Mouse (Mus musculus): Measurements from ENCODE around the gene Wdr38.

Gene Wdr38

DNA sequence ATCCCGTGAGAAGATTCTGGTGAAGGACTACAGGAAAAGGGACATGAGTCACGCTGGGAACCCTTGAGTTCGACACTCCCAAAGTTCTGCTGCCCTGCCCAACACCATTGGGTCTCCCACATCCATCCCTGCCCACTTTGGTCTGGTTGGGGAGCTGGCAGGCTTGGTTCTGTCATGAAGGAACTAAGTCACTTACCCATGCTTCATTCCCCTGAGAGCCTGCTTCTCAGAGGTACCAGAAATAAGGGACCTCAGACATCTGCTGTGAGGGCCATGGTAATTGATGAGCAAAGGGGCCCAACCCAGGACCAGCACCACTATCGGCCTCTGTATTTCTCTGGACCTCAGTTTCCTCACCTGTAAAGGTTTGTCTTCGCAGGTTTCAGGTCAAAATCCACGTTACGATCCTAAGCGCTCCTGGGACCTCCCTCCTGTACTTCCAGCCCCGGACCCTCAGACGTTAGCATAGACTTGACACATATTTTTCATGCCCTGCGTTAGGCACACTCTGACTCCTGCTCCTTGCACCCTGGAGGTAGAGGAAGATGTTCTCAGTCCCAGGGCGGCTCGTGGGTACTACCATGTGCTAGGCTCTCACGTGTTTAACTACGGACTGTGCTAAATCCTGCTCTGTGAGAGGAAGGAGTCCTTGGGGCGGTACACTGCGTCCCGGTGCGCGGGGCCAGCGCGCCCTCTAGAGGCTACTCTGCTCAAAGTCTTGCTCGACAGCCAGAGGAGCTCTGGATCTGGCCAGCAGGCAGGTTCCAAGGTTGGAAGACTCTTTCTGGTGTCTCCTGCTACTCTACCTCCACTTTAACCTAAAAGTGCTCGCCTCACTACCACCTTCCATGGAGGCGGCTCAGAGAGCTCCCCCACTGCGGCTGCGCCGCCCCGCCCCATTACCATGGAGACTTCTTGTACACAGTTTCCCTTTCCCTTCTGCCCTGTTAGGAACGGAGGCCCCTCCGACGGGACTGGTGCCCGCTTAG, at the start of gene Wdr38:
Gene Wdr38 (plus strand): TSS at position 91 of the 989 bp plus-strand sequence.
- DNase-seq (ENCODE audit: low spot score in 2 of 2) = peak; percentile 80 to 88

DNA sequence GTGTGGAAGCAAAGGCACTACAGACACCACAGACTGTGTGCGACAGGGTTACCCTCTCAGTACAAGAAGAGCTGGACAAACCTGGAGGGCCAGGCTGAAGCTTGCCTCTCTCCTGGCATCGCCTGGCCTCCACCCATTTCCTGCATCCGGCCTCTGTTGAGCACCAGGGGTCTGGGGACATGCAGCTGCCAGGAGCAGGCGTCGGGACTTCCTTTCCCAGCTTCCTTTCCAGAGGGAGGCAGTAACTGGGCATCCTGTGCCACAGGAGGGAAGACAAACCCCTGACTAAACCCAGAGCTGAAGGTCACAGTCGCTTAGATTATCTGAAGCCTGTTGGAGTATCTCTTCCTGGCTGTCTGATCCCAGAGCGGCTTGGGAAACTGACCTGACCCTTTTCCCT, 49.7 kb upstream of the Wdr38 start:
- no peak for DNase-seq (ENCODE audit: low spot score in 2 of 2)

DNA sequence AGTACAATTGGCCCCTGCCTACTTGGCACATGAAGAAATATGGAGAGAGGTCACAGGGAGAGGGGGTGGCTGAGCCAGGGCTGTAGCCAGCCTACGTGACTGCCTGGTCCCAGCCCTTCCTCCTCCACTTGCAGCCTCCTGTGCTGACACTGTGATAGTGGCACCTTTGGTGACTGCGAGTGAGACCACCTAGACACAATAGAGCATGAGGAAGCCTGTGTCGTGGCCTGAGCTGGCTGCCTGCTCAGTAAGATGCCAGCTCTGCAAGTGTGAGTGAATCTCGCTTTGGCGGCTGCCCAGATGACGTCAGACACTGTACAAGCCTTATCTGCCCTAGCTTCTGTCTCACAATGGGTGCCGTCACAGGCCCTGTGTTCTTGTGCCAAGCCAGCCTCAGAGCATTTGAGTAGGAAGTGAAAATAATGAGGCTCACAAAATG, 47.0 kb upstream of the Wdr38 start:
- DNase-seq (ENCODE audit: low spot score in 2 of 2) = peak; percentile 77 to 83

DNA sequence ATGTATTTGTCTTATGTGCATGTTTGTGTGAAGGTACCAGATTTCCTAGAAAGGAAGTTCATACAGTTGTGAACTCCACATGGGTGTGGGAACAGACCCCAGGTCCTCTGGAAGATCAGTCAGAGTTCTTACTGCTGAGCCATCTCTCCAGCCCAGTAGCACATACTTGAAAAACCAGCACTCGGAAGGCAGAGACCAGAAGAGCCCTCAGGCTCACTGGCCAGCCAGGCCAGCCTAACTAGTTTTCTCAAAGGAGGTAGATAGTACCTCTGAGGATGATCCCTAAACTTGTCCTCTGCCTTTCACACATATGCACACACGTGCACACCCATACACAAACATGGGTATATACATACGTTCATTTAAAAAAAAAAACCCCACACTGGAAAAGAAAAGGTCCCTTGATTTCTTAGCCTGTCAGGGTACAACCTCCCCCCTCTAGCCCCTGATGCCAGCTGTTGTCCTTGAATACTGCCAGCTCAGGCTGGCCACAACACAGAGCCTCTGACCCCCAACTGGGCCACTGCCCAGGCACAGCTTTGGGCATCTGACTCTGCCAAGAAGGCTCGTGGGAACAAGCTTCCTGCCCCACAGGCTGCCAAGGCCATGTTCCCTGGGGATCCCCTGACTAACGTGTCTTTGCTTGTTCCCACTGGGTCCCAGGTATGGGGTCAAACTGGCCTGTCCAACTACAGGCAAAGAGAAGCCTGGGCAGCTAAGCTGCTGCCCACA, 44.0 kb upstream of the Wdr38 start:
- peak; percentile 60 to 74 for DNase-seq (ENCODE audit: low spot score in 2 of 2)

DNA sequence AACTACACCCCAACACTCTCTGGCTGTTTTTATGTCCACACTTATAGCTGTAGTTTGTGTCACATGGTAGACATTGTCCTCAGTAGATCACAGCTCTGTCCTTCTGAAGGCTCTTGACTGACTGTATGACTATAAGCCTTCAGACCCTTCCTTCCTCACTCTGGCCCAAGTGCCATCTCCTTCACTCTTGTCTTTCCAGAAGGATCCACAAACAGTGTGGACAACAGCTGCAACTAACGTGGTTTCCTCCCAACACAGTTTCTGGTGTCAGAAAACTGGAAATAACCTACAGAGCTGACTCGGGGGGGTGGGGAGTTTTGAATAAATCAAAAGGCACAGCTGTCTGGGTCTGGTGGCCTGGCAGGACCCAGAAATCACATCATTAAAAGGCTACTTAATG, 41.2 kb upstream of the Wdr38 start:
- no peak for DNase-seq (ENCODE audit: low spot score in 2 of 2)

DNA sequence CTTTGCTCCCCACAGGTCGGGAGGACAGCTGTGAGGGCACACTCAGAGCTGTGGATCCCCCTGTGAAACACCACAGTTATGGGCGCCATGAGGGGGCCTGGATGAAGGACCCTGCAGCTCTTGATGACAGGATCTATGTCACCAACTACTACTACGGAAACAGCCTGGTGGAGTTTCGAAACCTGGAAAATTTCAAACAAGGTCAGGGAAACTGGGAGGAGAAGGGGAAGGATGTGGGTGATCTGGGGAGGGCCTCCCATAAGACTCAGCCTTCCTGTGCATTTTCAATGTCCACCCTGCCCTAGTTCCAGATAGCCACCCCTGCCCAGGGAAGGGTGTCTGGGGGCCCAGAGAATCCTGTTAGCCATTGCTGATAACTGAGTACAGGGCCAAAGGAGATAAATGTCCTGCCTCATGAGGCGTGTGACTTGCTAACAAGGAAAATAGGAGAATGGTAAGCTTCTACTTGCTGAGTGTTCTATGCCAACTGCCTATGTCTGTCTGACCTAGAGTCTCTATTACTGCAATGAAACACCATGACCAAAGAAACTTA, 39.5 kb upstream of the Wdr38 start:
- DNase-seq (ENCODE audit: low spot score in 2 of 2) = no peak

DNA sequence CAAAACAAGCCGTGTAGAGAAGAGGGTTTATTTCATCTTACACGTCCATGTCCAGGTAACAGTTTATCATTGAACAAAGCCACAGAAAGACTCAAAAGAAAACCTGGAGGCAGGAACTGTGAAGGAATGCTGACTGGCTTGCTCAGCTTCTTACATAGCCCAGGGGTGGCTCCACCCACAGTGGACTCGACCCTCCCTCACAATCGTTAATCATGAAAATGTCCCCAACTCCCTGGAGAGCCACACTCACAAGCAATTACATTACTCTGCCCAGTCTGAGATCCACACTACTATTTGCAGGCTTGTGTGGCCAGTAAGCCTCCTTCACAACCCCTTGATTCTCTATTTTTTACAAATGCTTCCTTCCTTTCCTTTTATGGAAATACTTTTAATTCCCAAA, 33.1 kb upstream of the Wdr38 start:
- no peak for DNase-seq (ENCODE audit: low spot score in 2 of 2)

DNA sequence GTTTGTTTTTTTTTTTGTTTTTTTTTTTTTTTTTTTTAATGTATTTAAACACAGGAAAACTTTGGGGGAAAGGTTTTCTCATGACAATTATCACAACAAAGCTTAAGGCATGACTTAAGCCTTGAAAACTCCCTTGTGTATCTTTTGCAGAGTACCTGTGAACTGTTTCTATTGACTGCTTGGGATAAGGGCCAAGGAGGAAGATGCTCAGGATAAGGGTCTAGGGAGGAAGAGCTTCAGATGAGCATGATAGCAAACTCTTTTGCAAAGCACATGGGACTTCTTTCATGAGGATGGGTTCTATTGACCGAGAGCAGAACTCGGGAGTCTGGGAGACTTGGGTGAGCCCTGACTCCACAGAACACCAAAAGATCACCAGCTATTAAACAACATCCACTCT, 27.6 kb upstream of the Wdr38 start:
- no peak for DNase-seq (ENCODE audit: low spot score in 2 of 2)

DNA sequence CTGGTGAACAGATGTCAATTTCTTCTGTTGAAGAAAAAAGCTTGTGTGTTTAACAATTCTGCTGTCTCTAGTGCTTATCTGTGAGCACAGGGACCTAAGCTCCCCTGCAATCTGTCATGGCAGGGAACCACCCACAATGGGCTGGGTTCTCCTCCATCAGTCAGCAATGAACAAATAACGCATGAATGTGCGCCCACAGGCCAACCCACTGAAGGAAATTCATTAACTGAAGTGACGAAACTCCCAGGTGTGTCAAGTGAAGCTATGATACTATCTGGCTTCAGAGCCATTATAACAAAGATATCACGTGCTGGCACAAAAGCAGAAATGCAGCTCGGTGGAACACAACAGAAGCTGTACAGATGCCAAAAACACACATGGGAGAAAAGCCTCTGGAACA, 27.2 kb upstream of the Wdr38 start:
- DNase-seq (ENCODE audit: low spot score in 2 of 2) = no peak

DNA sequence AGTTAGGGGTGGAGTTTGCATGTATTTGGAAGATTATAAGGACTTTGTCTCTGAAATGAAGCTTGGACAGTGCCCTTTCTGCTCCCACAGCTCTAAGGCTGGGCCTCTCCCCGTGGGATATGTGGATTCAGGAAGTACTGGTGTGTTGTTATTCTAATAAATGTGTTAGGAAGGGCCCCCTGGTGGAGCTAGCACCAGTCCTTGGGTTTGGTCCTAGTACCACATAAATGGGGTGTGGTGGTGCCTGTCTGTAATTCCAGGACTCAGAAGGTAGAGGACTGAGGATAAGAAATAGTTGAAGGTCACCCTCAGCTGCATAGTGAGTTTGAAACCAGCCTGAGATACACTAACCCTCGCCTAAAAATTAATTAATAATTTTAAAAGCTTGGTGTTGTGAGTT, 24.1 kb upstream of the Wdr38 start:
- DNase-seq (ENCODE audit: low spot score in 2 of 2) = no peak

DNA sequence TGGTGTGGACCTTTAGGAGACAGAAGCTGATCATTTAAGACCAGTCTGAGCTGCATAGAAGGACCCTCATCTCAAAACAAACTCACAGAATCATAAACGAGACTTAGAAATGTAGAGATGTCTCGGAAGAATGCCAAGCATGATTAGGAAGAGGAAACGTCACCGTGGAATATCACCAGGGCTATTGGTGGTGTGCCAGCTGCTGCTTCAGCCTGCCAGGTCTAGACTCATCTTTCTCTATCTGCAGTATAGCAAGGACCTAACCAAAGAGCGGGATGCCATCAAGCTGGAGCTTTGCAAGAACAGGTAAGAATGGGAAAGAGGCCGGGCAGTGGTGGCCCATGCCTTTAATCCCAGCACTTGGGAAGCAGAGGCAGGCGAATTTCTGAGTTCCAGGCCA, 23.6 kb upstream of the Wdr38 start:
- no peak for DNase-seq (ENCODE audit: low spot score in 2 of 2)

DNA sequence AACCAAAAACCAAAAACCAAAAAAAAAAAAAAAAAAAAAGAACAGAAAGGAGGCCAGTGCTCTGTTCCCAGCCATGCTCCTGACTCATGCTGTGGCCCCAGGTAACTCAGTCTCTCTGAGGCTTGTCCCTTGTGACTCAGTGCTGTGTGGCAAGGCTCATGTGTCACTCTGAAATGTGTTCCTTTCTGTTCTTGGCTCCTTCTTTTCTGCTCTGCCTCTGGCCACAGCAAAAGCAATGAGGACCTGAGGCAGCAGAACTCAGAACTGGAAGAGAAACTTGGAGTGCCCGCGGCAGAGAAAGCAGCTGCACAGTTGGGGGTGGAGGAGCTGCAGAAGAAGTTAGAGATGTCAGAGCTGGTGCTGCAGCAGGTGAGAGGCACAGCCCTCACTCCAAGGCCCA, 23.1 kb upstream of the Wdr38 start:
- no peak for DNase-seq (ENCODE audit: low spot score in 2 of 2)

DNA sequence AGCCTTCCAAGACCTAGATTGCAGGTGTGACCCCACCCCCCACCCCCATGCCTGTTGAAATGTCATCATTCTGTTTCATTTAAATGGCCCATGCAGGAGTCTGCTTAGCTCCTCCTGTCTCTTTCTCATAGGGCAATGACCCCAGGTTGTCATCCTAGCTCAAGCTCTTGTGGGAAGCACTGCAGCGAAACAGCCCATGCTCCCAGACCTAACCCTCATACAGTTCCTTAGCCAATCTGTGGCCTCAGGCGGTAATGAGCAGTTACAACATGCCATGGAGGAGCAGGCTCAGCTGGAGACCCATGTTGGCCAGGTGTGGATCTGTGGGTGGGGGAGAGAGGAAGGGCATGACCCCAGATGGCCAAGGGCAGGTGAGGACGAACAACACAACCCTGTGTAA, 22.1 kb upstream of the Wdr38 start:
- DNase-seq (ENCODE audit: low spot score in 2 of 2) = no peak

DNA sequence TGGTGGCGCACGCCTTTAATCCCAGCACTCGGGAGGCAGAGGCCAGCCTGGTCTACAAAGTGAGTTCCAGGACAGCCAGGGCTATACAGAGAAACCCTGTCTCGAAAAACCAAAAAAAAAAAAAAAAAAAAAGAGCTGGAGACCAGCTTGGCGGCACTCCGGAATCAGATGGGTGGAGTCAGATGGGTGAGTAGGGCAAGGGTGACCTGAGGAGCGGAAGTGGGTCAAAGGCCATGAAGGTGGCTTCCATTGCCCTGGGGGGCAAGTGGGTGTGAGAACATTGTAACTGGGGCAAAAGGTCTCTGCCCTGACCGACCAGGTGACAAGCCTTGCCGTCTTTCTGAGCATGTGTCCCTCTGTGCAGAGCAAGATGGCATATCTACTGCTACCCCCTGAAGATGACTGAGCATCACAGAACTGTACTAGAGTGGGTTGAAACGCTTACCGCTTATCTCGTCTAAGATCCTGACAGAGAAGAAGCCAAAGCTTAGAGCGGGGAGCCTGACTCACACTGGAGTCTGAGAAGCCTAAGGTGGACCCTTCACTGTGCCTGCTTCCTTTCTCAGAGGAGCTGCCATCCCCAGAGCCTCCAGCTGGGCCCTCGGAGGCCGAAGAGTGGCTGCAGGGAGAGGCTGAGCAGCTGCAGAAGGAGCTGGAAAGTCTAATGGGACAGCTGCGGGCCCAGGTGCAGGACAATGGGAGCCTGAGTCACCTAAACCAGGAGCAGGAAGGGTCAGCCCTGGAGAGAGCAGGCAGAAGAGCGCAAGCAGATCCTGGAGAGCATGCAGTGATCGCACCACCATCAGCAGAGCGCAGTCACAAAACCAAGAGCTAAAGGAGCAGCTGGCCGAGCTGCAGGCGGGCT, 21.1 kb upstream of the Wdr38 start:
- DNase-seq (ENCODE audit: low spot score in 2 of 2) = no peak

DNA sequence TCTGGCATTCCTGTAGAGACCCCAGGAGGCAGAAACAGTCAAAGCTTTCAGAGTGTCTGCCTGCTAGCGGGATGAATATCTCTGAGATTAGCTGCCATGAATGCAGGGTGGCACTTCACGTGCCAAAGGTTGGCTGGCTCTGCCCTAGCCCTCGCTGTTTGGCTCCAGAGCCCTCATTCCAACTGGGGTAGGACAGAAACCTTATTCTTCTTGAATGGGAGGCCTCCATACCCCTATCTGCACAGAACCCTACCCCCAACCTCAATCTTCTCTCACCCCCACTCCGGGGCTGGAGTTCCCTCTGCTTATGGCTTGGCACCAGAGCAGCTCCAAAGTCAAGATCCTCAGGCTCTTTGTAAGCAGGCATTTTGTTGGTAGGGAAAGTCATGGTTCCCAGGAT, 19.4 kb upstream of the Wdr38 start:
- DNase-seq (ENCODE audit: low spot score in 2 of 2) = no peak

DNA sequence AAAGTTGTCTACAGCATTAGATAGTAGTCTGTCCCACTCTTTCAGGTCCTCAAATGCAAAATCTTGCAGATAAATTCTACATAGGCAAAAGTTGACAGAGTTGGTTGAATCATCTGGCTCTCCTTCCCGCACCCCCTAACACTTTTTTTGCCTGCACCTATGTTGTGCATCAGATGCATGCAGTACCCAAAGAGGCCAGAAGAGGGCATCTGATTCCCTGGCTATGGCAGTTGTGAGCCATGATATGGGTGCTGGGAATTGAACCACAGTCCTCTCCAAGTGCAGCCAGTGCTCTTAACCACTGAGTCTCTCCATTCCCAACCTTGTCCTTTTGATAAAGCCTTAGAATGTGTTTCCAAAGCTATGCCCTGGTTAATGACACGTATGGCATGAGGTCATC, 13.8 kb upstream of the Wdr38 start:
- DNase-seq (ENCODE audit: low spot score in 2 of 2) = no peak

DNA sequence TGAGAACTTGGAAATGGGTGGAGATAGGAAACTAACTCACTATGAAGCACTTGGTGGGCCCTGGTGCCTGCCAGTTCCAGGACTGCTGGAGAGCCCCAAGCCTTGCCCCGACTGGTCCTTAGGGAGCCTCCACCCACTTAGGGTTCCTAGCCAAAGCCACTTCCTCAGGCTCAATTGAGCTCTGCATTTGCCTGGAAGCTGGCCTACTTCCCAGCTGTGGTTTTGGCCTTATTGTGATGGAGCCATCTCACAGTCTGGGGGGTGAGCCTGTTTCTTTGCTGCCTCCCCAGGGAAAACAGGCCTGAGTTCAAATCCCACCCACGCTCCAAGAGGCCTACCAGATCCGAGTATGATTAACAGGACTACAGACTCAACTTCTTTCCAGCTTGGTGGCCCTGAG, 10.7 kb upstream of the Wdr38 start:
- DNase-seq (ENCODE audit: low spot score in 2 of 2) = no peak

DNA sequence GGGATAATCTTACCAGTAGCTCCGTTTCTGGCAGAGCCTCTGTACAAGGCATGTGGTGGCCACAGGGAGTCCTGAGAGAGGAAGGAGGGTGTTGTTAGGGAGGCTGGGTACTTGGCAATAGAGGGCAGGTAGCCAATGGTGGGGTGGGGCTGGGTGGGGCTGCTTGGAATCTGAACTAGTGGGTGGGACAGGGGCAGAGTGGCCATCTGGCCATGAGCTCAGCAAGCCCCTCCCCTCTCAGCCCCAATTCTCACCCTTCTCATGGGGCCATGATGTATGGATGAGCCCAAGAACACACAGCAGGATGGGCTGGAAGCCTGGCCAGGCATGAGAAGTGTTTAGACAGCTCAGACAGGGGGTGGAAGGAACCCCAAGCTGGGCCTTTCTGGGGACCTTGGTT, 9.9 kb upstream of the Wdr38 start:
- DNase-seq (ENCODE audit: low spot score in 2 of 2) = no peak

DNA sequence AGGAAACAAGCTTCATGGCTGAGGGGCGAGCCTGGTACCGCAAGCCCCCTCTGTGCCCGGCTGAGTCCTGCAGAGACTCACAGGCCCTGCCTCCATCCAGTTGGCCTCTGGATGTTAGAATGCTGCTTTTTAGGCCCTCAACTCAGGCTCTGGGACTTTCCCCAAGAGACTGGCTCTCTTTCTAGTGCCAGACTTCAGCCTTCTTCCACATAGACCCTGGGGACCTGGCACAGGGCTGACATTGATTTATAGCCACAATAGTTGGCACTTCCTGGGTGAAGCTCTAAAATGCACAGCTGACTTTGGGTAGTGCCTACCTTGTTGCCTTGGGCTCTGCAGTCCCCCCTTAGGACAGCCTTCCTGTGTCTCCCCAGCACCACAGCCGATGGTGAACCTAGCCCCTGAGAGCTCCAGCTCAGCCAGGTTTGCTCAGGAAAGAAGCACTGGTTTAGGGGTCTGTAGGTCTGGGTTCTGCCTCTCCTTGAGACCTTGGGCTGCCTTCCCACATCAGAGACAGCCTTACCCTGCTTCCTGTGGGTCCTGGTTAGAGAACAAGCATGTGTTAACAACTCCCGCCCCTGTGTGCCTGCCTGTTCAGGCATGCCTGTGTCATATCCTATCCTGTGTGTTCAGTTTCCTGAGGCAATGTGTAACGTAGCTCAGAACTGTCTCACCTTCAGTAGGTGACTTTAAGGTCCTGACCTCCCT, 9.3 kb upstream of the Wdr38 start:
- DNase-seq (ENCODE audit: low spot score in 2 of 2) = no peak

DNA sequence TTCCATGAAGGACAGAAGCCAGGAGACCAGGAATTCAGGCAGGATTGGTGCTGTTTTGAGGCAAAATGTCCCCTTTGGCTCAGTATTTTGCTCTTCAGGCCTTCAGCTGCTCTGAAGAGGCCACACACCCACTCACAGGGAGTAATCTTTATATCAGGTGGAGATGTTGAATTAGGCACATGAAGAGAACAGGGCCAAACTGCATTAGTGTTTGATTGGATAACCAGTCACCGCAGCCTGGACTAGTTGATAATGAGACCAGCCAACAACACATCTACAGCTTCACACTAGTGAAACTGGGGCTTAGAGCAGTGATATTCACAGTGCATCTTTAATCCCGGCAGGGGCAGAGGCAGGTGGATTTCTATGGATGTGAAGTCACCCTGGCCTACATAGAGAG, 8.3 kb upstream of the Wdr38 start:
- no peak for DNase-seq (ENCODE audit: low spot score in 2 of 2)

DNA sequence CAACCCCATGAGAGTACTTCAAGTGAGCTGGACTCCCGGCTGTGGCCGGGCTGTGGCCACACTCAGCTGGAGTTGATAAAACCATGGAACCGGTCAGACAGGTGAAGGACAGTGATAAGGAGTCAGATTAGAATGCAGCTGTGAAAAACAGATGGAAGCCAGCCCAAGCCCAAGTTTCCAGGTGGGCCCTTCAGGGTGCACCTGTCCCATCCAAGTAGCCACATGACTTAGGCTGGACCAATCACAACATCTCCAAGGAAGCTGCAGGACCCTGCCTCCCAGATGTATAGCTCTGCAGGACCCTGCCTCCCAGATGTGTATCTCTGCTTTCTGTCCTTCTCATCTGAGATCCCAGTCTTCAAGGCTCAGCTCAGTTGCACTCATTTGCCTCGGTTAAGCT, 5.3 kb upstream of the Wdr38 start:
- no peak for DNase-seq (ENCODE audit: low spot score in 2 of 2)

Measured in frontal cortex, postnatal 10 days (tissue).